Mouse (Mus musculus) liver, embryonic 16.5 days (tissue): ENCODE results near the gene Fahd2a. TPM values are rescaled to one million over a fixed set of nuclear protein-coding genes. Genes with fewer than 3 reads are reported as not detected.
A peak's percentile ranks its signal among the peaks of the same experiment; 100 is the strongest.

Experiments
- ATAC-seq: fragments of 200-750 bp; cut with Nextera tagmentation; 2 replicates; pipeline ENCODE4 v1.8.0; 2017; ENCODE audit warnings: low read depth, mild to moderate bottlenecking, moderate number of reproducible peaks, moderate library complexity
- H3K27ac ChIP-seq: fragments of 300-500 bp; sonication (generic); 2 replicates; pipeline ENCODE4 v1.5.1; 2014; ENCODE audit warnings: mild to moderate bottlenecking, low read length
- H3K27me3 ChIP-seq: fragments of 300-500 bp; sonication (generic); 2 replicates; pipeline ENCODE4 v1.6.1; 2014; ENCODE audit warnings: low read depth, low read length, mixed read lengths; ENCODE audit not compliant: control insufficient read depth, insufficient read depth
- H3K36me3 ChIP-seq: fragments of 300-500 bp; sonication (generic); 2 replicates; pipeline ENCODE4 v1.6.1; 2014; ENCODE audit warnings: mild to moderate bottlenecking; ENCODE audit not compliant: control insufficient read depth, insufficient read depth
- H3K4me1 ChIP-seq: fragments of 300-500 bp; sonication (generic); 2 replicates; pipeline ENCODE4 v1.6.1; 2014; ENCODE audit warnings: low read depth, low read length, mixed read lengths; ENCODE audit not compliant: control insufficient read depth
- H3K4me2 ChIP-seq: fragments of 300-500 bp; sonication (generic); 2 replicates; pipeline ENCODE4 v1.6.1; 2014; ENCODE audit warnings: low read depth, low read length, mixed read lengths
- H3K4me3 ChIP-seq: fragments of 300-500 bp; sonication (generic); 2 replicates; pipeline ENCODE4 v1.5.1; 2014; ENCODE audit warnings: low read depth, mild to moderate bottlenecking, low read length
- H3K9ac ChIP-seq: fragments of 300-500 bp; sonication (generic); 2 replicates; pipeline ENCODE4 v1.6.1; 2014; ENCODE audit warnings: low read depth, low read length
- H3K9me3 ChIP-seq: fragments of 300-500 bp; sonication (generic); replicated peaks from 2 replicates; pipeline ENCODE4 v1.6.1; 2016; ENCODE audit warnings: low read length; ENCODE audit not compliant: control insufficient read depth
- WGBS: fragments of 180-500 bp; shearing (Covaris S2); extraction: QIAGEN DNeasy Blood & Tissue Kit; methylation state at CpG from one replicate; pipeline ENCODE4 v1.1.7; 2014; ENCODE audit not compliant: insufficient replicate concordance; 5-methylcytosine and 5-hydroxymethylcytosine counted together
- polyA plus RNA-seq: library from polyadenylated mRNA; unstranded; fragments of >200 nt; fragmentation: Nextera tagmentation; extraction: Ambion mirVana; gene quantifications from 2 replicates; pipeline ENCODE4 v1.2.1, GENCODE M21; 2015

The Fahd2a gene
- polyA plus RNA-seq, 1 experiment from 2014 or later, result 15.8 TPM

DNA sequence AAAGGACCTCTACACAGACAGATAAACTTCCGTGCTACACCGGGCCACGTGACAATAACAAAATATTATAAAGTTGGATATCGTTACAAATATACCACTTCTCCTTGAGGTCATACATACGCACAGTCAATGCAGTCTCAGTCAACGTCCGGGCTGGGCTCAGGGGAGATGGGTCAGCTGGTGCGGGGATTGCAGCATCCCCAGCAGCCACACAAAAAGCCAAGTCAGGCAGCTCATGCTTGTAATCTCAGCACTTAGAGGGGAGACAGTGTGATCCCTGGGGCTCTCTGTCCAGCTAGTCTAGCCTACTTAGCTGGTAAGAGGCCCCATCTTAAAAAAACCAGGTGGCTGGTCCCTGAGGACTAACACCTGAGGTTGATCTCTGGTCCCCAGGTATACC lies 26.9 kb upstream of the Fahd2a start:
- WGBS, result 63% methylated on average over 8 of the region's 8 CpGs

DNA sequence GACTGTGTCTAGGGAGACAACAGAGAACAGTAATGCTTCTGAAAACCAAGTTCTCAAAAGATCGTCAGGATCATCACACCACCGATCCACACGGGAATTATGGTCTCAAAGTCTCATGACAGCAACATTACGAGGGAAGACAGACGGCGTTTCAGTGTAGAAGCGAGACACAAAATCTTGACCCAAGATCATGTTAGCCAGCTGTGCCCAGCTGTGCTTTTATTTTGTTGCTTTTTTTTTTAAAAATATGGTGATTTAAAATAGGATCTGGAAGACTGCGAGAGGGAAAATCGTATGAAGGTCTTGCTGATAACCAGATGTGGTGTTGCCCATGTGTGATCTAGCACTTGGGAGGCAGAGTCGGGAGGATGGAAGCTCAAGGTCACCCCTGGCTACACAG lies 26.3 kb upstream of the Fahd2a start:
- Histone ChIP-seq H3K4me3 (no peak overlapping the region), H3K4me1 (no peaks in the 10 kb centered on the region), H3K9me3 (no peaks in the 10 kb centered on the region), H3K36me3 (no peaks in the 10 kb centered on the region), H3K27ac (no peak overlapping the region), H3K9ac (no peak overlapping the region), H3K27me3 (no peaks in the 10 kb centered on the region), H3K4me2 (no peak overlapping the region)
- no peak for ATAC-seq
- WGBS, result 72% methylated on average over 10 of the region's 10 CpGs

More for the DNA sequence above, 26.9 kb upstream of the Fahd2a start:
- ATAC-seq, result no peak
- Histone ChIP-seq H3K4me1 (no peaks in the 10 kb centered on the region), H3K27ac (no peak overlapping the region), H3K27me3 (no peaks in the 10 kb centered on the region), H3K36me3 (no peaks in the 10 kb centered on the region), H3K4me2 (no peak overlapping the region), H3K9me3 (no peaks in the 10 kb centered on the region), H3K4me3 (no peak overlapping the region), H3K9ac (no peak overlapping the region)

DNA sequence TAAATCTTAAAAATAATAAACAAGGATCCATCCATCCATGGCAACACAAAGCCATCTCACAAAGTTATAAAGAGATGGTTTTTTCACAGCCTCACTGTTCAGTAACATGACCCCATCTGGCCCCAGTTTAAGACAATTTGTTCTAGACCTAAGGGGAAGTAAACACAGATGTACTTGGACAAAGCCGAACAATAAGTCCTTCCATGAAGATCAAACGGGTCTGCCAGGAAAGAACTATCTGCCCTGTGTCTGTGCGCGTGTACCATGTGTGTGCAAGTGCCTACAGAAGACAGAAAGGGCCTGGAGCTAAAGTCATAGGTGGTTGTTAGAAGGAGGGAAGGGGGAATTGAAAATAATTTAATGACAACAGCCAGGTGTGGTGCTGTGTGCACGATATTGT lies 25.8 kb upstream of the Fahd2a start:
- Histone ChIP-seq H3K4me3 (no peak overlapping the region), H3K4me1 (no peaks in the 10 kb centered on the region), H3K9me3 (no peaks in the 10 kb centered on the region), H3K27ac (no peak overlapping the region), H3K27me3 (no peaks in the 10 kb centered on the region), H3K4me2 (no peak overlapping the region), H3K9ac (no peak overlapping the region), H3K36me3 (no peaks in the 10 kb centered on the region)
- WGBS, result 71% methylated on average over 5 of the region's 5 CpGs
- no peak for ATAC-seq

DNA sequence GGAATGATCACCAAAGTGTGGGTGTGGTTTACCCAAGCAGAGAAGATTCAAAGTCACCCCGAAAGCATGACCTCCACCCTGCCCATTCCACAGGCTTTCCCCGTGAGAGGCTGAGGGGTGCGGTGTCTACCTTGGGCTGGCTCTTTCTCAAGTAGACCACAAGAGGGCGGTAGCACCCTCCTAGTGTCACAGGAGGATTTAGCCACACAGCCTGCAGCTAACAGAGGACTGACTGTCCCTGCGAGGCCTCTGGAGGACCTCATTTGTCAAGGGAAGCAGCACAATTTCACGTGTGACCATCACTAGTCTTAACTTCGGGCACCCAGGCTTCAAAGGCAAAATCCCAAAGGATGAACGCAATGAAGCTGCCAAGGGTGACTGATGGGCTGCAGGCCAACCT lies 17.9 kb upstream of the Fahd2a start:
- 3% methylated on average over 8 of the region's 8 CpGs for WGBS
- no peak overlapping the region for H3K27ac ChIP-seq
- H3K27me3 ChIP-seq, result no peaks in the 10 kb centered on the region
- no peak overlapping the region for H3K4me2 ChIP-seq
- peak; percentile 50; the same call in 1 of the 2 replicates for ATAC-seq
- H3K36me3 ChIP-seq, result no peaks in the 10 kb centered on the region
- no peaks in the 10 kb centered on the region for H3K4me1 ChIP-seq
- H3K9ac ChIP-seq, result no peak overlapping the region
- H3K4me3 ChIP-seq, result no peak overlapping the region
- H3K9me3 ChIP-seq, result no peaks in the 10 kb centered on the region

DNA sequence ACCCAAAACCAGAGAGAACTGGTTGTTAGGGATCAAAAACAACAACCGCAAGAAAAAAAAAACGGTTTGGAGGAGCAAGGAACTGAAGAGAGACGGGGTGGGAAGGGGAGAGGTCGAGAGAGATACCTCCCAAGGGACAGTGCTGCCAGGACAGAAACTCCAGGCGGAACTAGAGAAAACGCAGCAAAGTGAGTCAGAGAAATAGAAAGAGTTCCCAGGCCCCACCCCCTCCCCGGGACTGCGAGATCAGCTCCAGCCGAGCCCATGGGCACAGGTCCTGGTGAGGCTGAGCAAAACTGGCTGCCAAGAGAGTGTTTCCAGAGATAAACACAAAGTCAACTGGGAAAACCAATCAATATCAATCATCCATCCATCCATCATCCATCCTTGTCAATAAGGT lies 17.0 kb upstream of the Fahd2a start:
- Histone ChIP-seq H3K27ac (no peak overlapping the region), H3K9ac (no peak overlapping the region), H3K4me3 (no peak overlapping the region), H3K4me2 (no peak overlapping the region), H3K9me3 (no peaks in the 10 kb centered on the region), H3K36me3 (no peaks in the 10 kb centered on the region), H3K4me1 (no peaks in the 10 kb centered on the region), H3K27me3 (no peaks in the 10 kb centered on the region)
- WGBS, result 42% methylated on average over 9 of the region's 9 CpGs
- ATAC-seq, result no peak

DNA sequence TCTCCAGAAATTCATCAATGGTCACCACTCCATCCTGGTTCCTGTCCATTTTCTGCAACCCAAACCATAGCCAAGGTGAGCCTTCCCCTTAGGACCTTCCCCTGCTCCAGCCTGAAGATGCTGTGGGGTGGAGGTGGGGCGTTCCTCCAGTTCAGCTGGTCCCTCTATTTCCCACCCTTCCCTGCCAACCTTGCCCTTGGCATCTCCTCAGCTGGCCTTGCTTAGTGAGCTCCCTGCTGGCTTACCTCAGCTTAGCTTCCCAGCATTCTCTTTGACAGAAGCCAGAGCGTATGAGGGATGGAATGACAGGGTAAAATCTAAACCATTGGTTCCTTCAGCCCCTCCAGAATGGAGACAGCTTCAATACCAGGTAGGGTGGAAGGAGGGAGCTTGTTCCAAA lies 15.0 kb upstream of the Fahd2a start:
- no peak overlapping the region for H3K9ac ChIP-seq
- H3K27me3 ChIP-seq, result no peaks in the 10 kb centered on the region
- H3K9me3 ChIP-seq, result no peaks in the 10 kb centered on the region
- H3K4me3 ChIP-seq, result no peak overlapping the region
- ATAC-seq, result no peak
- no peaks in the 10 kb centered on the region for H3K36me3 ChIP-seq
- no peaks in the 10 kb centered on the region for H3K4me1 ChIP-seq
- WGBS, result 54% methylated on average over 2 of the region's 2 CpGs
- H3K27ac ChIP-seq, result no peak overlapping the region
- H3K4me2 ChIP-seq, result no peak overlapping the region

DNA sequence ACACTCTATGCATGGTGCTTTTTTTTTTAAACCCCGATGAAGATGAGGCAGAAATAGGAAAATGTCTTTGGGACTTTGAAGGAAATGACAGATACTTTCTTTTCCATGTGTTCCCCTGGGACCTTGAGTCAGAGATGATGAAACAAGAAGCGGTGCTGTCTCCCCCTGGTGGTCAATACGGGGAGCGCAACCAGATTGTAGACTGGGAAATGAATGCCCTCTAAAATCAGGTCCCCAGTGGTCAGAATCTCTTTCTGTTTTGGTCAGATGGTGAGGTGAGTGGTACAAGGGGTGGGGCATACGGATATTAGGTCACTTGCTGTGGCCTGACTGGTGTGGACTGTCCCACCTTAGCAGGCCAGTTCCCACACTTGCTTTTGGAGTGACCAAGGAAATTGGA lies 9.4 kb upstream of the Fahd2a start:
- peaks cover 3% of the 10 kb centered on the region; the same call in 1 of the 2 replicates for H3K27me3 ChIP-seq
- peaks cover 19% of the 10 kb centered on the region for H3K4me1 ChIP-seq
- no peaks in the 10 kb centered on the region for H3K36me3 ChIP-seq
- no peak for ATAC-seq
- H3K27ac ChIP-seq, result no peak overlapping the region
- WGBS, result 2% methylated on average over 5 of the region's 5 CpGs
- H3K9me3 ChIP-seq, result no peaks in the 10 kb centered on the region
- H3K9ac ChIP-seq, result no peak overlapping the region
- H3K4me3 ChIP-seq, result no peak overlapping the region
- H3K4me2 ChIP-seq, result no peak overlapping the region

DNA sequence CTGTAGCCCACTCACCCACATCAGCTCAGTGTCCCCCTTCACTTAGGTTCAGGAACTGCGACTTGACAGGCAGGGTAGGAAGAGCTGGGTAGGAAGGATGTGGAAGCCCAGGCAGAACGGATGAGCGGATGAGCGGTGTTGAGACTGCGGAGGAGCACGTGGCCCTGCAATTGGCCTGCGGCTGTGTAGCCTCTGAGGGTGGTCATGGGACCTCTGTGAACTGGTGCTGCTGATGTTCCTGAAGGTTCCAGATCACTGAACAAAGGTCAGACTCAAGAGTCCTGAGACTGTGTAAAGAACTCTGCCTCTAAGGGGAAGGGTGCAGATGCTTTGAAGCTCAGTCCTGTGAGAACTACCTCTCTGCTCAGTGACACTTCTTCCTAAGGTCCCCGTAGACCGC lies 8.8 kb upstream of the Fahd2a start:
- WGBS, result 65% methylated on average over 9 of the region's 9 CpGs
- Histone ChIP-seq H3K27me3 (peaks cover 3% of the 10 kb centered on the region; the same call in 1 of the 2 replicates), H3K4me1 (peaks cover 19% of the 10 kb centered on the region), H3K4me3 (no peak overlapping the region), H3K9ac (no peak overlapping the region), H3K4me2 (no peak overlapping the region), H3K27ac (no peak overlapping the region), H3K36me3 (no peaks in the 10 kb centered on the region), H3K9me3 (no peaks in the 10 kb centered on the region)
- ATAC-seq, result no peak

DNA sequence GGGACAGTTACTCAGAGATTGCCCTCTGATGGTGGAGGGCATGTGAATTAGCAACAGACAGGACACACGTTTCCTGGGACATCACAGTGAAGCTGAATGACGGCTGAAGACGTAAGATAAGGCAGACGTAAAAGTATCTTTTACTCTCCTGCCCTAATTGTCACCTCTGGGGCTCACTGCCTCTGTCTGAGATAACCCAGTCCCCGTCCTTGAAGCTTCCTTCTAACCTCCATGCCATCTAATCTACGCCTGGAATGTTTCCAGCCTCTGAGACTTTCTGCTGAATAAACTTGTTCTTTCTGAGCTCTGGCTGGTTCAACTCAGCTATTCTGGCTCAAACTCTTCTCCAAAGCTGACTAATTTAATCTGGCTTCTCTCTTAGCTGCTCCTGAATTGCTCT lies 7.4 kb upstream of the Fahd2a start:
- Histone ChIP-seq H3K4me1 (peaks cover 25% of the 10 kb centered on the region), H3K36me3 (no peaks in the 10 kb centered on the region), H3K4me2 (peak overlapping the region; percentile 15), H3K9me3 (no peaks in the 10 kb centered on the region), H3K9ac (no peak overlapping the region), H3K27me3 (peaks cover 3% of the 10 kb centered on the region; the same call in 1 of the 2 replicates), H3K4me3 (no peak overlapping the region), H3K27ac (peak overlapping the region; percentile 39; the same call in 1 of the 2 replicates)
- WGBS, result 7% methylated on average over 6 of the region's 6 CpGs
- peak; percentile 82 for ATAC-seq
